Mouse (Mus musculus): ENCODE measurements around the gene Phox2a.

- TF ChIP-seq CTCF (IDR thresholded peaks at IDR 0.05; ENCODE audit: insufficient read depth, low read length) (no peak), POLR2A (IDR thresholded peaks at IDR 0.05; ENCODE audit: borderline replicate concordance, extremely low read depth, low read depth, low read length) (no peak)
These were observed 46.5 kb upstream of the Phox2a start for GRCm38 (mm10) chr7:101771604-101772003.

All from lung, adult 2 months (tissue).